12 mouse cellular contexts compared by ENCODE assay signal in genomic region chr9:106473753-106474105, GRCm38 (mm10). TPM values are rescaled to one million over a fixed set of nuclear protein-coding genes. Genes with fewer than 3 reads are reported as not detected.
DNase-seq lines count a peak whose midpoint lies in the region; ATAC-seq lines count a peak whose summit lies in the region.
"Had no signal": no experiment of that assay in that cellular context is flagged by ENCODE, and none has a peak within 500 bp of the region (broad histone marks: within the 10 kb centered on the region; RNA-seq: fewer than 3 reads in every experiment).

No protein-coding gene starts in this region.

- peaks cover 45% of the 10 kb centered on the region for H3K4me1 ChIP-seq in liver, embryonic 12.5 days
- H3K4me1 ChIP-seq in embryonic facial prominence, embryonic 10.5 days, result peaks cover 80% of the 10 kb centered on the region

- intact Hi-C loops in heart, postnatal 10 days (cut with DNase I), result loop anchor here (2.0 kb wide), 1 partner anchor 185 kb away; no protein-coding TSS in a partner anchor

- DNase-seq in heart, adult 9 months (ENCODE audit: low spot score in 2 of 2), result peak; percentile 10 to 28
- no peak for DNase-seq in heart, postnatal 10 days
- no peak for DNase-seq in liver
- DNase-seq in adrenal gland, postnatal 10 days, result peak; percentile 10
- no peak for DNase-seq in embryonic facial prominence, embryonic 10.5 days (ENCODE audit: low spot score)
- DNase-seq in T-cell, adult 2 months (ENCODE audit: low spot score), result no peak

- 0 out of 2 replicates have a peak overlapping the region, but pooled peaks have one; percentile 2 for H3K9ac ChIP-seq in liver, embryonic 12.5 days

- no peak overlapping the region for H3K4me2 ChIP-seq in liver, embryonic 12.5 days

- H3K36me3 ChIP-seq in liver, embryonic 12.5 days, result peaks cover under 1% of the 10 kb centered on the region; the same call in 1 of the 2 replicates
- H3K36me3 ChIP-seq in embryonic facial prominence, embryonic 10.5 days (replicated peaks), result no peaks in the 10 kb centered on the region

- ATAC-seq in liver, embryonic 12.5 days, result no peak
- ATAC-seq: intestine, embryonic 16.5 days had no signal

- no peak overlapping the region for H3K4me3 ChIP-seq in liver, embryonic 12.5 days
- no peak overlapping the region for H3K4me3 ChIP-seq in embryonic facial prominence, embryonic 10.5 days

- WGBS in liver, embryonic 12.5 days (ENCODE audit: insufficient replicate concordance), result 65% methylated on average over 5 of the region's 5 CpGs
- WGBS in embryonic facial prominence, embryonic 10.5 days, result 77% methylated on average over 5 of the region's 5 CpGs

- H3K27me3 ChIP-seq in liver, embryonic 12.5 days (replicated peaks), result 0 out of 2 replicates have a peak, but pooled peaks cover 3% of the 10 kb centered on the region
- H3K27me3 ChIP-seq in embryonic facial prominence, embryonic 10.5 days (replicated peaks; ENCODE audit: low read depth, poor library complexity, severe bottlenecking), result peaks cover 6% of the 10 kb centered on the region; the same call in 1 of the 2 replicates

- H3K9me3 ChIP-seq in liver, embryonic 12.5 days (replicated peaks), result no peaks in the 10 kb centered on the region
- H3K9me3 ChIP-seq in embryonic facial prominence, embryonic 10.5 days, result no peaks in the 10 kb centered on the region

- H3K27ac ChIP-seq in liver, embryonic 12.5 days, result no peak overlapping the region
- H3K27ac ChIP-seq in embryonic facial prominence, embryonic 10.5 days (replicated peaks), result peak overlapping the region; percentile 77

RNA-seq across cellular contexts. Expression of gene Rrp9, which starts 2.0 kb away (rescaled TPM):
- 10 to 100 TPM; 18.8 to 19.1 TPM for total RNA-seq in heart, postnatal 10 days (2021)
- 54.6 and 58.0 TPM in 2 replicates for polyA plus RNA-seq in liver, embryonic 12.5 days (2016; fragmentation: Nextera tagmentation; extraction: Ambion mirVana)
- 10 to 100 TPM; 25.9 to 37.0 TPM for total RNA-seq in adrenal gland, postnatal 10 days (2021)
- 77.5 and 83.8 TPM in 2 replicates for polyA plus RNA-seq in embryonic facial prominence, embryonic 10.5 days (2016; fragmentation: Nextera tagmentation; extraction: Ambion mirVana)

RNA-seq across cellular contexts. Expression of gene Parp3, which starts 3.0 kb away (rescaled TPM):
- total RNA-seq in heart, postnatal 10 days (2021), result 10 to 100 TPM; 12.5 to 13.5 TPM
- 1.5 and 1.7 TPM in 2 replicates for polyA plus RNA-seq in liver, embryonic 12.5 days (2016; fragmentation: Nextera tagmentation; extraction: Ambion mirVana)
- total RNA-seq in adrenal gland, postnatal 10 days (2021), result 10 to 100 TPM; 14.4 to 28.6 TPM
- 1.6 and 3.2 TPM in 2 replicates for polyA plus RNA-seq in embryonic facial prominence, embryonic 10.5 days (2016; fragmentation: Nextera tagmentation; extraction: Ambion mirVana)

RNA-seq across cellular contexts. Expression of gene Gpr62, which starts 8.0 kb away (rescaled TPM):
- total RNA-seq in heart, postnatal 10 days (2021), result under 1 TPM in 1 of 2 experiments, not detected in 1; 0.12 TPM
- polyA plus RNA-seq in liver, embryonic 12.5 days (2016; fragmentation: Nextera tagmentation; extraction: Ambion mirVana), result 0.10 and 0.19 TPM in 2 replicates
- under 1 TPM; 0.27 to 0.48 TPM for total RNA-seq in adrenal gland, postnatal 10 days (2021)
- 0.16 and 0.55 TPM in 2 replicates for polyA plus RNA-seq in embryonic facial prominence, embryonic 10.5 days (2016; fragmentation: Nextera tagmentation; extraction: Ambion mirVana)
- total RNA-seq: heart, adult 18-20 months had no signal

RNA-seq across cellular contexts. Expression of gene Pcbp4, which starts 20.6 kb away (rescaled TPM):
- 10 to 100 TPM; 77.4 to 89.6 TPM for total RNA-seq in heart, postnatal 10 days (2021)
- 27.3 and 30.9 TPM in 2 replicates for polyA plus RNA-seq in liver, embryonic 12.5 days (2016; fragmentation: Nextera tagmentation; extraction: Ambion mirVana)
- total RNA-seq in adrenal gland, postnatal 10 days (2021), result 10 to 100 TPM; 28.6 to 42.5 TPM
- polyA plus RNA-seq in embryonic facial prominence, embryonic 10.5 days (2016; fragmentation: Nextera tagmentation; extraction: Ambion mirVana), result 320 and 346 TPM in 2 replicates

RNA-seq across cellular contexts. Expression of gene Iqcf1, which starts 26.0 kb away (rescaled TPM):
- total RNA-seq in heart, postnatal 10 days (2021), result not detected
- not detected in 2 replicates for polyA plus RNA-seq in liver, embryonic 12.5 days (2016; fragmentation: Nextera tagmentation; extraction: Ambion mirVana)
- not detected for total RNA-seq in adrenal gland, postnatal 10 days (2021)
- not detected in 2 replicates for polyA plus RNA-seq in embryonic facial prominence, embryonic 10.5 days (2016; fragmentation: Nextera tagmentation; extraction: Ambion mirVana)
- total RNA-seq: heart, adult 18-20 months; layer of hippocampus, postnatal 14 days; monocyte, adult 5-6 weeks had no signal
- polyA plus RNA-seq: cerebellum, adult 2 months; intestine, embryonic 16.5 days had no signal

Comparison
In these comparisons a context has a peak if more than half of its experiments do, and no peak if none do; other contexts are left out.
1. DNase-seq: peak in heart, adult 9 months (2 of 2) and adrenal gland, postnatal 10 days (single experiment); none in heart, postnatal 10 days (0 of 2), liver (single experiment), embryonic facial prominence, embryonic 10.5 days (single experiment) and T-cell, adult 2 months (single experiment).